Mouse (Mus musculus): ENCODE data around the gene Rasgrf1.
"Not testable (repeated sequence)": the region's sequence is repeated elsewhere in the genome, so short reads cannot be mapped to it uniquely, and the experiment has no call there.

The Rasgrf1 gene

DNA sequence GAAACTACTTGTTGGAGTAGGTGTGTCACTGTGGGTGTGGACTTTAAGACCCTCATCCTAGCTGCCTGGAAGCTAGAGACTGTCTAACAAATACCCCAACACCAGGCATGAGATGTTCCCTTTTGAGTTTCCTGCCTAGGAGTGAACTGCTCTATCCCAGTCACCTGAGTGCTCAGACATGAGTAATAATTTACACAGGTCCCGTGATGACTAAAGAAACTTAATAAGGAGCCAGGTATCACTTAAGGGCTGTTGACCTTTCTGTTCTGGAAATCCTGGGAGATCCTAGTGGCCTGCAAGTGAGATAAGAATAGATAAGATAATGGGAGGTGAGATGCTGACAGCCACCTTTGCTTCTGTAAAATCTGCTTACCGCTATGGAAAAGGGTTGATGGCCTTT, 131.2 kb downstream of the Rasgrf1 start:
- no peak for DNase-seq (ENCODE audit: low spot score)

GRCm38 (mm10) chr9:90041556-90041955, 131.8 kb downstream of the Rasgrf1 start:
- no peak for DNase-seq (ENCODE audit: low spot score)

GRCm38 (mm10) chr9:90042906-90043305, 133.2 kb downstream of the Rasgrf1 start:
- DNase-seq (ENCODE audit: low spot score), result not testable (repeated sequence)

- no peak for DNase-seq (ENCODE audit: low spot score)
Observed at GRCm38 (mm10) chr9:90045191-90045590, 135.5 kb downstream of the Rasgrf1 start.

- no peak for DNase-seq (ENCODE audit: low spot score)
Observed at GRCm38 (mm10) chr9:90047937-90048627, 138.4 kb downstream of the Rasgrf1 start.

DNA sequence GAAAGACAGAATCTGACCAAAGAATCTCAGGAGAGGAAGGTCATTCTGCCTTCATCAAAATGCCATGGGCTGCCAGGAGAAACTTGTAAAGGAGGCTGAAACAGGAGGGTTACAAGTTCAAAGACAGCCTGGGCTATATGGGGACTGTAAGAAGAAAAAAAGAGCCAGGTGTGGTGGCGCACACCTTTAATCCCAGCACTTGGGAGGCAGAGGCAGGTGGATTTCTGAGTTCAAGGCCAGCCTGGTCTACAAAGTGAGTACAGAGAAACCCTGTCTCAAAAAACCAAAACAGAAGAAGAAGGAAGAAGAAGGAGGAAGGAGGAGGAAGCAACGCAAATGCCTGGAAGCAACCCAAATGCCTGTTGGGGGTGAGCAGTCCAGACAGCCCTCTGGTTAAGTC, 144.1 kb downstream of the Rasgrf1 start, which contains the start of gene Ctsh:
Ctsh (plus strand) TSS at position 301 of the 400 bp plus-strand sequence.
- no peak for DNase-seq (ENCODE audit: low spot score)

DNA sequence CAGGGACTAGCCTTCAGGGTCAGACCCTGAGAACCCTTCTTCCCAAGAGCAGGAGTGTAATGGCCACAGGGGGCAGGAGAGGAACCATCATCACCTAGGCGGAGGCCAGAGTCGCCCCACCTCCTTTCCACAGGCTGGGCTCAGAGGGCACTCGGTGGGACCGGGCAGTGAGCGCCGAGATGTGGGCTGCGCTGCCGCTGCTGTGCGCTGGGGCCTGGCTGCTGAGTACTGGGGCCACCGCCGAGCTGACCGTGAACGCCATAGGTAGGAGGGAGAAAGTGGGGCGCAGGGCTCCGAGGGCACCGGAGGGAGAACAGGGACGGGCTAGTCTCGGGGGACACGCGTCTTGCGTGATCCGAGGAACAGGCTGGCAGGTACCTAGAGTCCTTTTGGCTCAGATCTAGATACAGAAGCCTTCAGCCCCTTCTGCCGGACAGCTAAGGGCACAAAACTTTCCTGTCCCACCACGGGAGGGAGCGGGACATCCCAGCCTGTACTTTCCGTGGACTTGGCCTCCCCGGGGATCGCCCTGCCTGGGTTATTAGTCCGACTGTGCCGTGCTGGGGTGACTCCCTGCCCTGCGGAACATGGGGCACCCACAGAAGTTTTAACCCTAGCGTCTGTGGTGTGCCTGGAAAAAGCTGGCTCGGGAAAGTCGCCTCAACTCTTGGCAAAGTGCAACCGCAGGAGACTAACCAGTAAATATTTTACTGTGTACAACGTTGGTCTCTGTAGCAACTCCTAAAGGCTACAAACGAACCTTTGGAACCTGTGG, 144.8 kb downstream of the Rasgrf1 start:
- no peak for DNase-seq (ENCODE audit: low spot score)

- DNase-seq (ENCODE audit: low spot score), result no peak
Observed at GRCm38 (mm10) chr9:90055409-90055808, 145.7 kb downstream of the Rasgrf1 start.

DNA sequence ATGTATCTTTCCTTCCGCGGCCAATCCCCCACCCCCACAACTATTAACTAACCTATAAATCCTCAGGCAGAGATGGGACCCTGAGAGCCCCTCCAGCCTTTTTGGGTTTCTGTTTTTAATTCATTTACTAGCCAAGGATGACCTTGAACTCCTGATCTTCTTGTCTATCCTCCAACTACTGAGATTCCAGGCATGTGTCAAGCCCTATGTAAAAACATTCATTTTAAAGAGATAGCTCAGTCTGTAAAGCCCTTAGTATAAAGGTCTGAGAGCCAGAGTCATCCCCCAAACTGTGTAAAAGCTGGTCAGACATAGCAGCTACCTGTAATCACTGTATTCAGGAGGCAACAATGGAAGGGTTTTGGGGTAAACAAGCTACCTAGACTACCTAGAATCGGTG, 146.2 kb downstream of the Rasgrf1 start:
- no peak for DNase-seq (ENCODE audit: low spot score)

DNA sequence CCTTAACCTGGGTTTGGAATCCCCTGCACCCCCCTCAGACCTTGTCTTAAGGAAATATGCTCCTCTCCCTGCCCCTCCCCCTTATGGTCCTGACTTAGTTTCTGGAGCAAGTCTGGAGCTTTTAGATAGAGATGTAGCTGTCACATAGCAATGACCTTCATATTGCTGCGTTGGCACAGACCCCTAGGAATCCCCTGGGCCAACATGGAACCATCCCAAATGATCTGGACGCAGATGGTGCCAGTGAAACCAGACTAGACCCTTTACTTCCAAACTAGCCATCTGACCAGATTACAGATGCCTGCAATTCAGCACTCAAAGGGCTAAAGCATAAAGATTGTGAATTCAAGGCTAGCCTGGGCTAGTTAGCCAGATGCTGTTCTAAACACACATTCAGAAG, 147.0 kb downstream of the Rasgrf1 start:
- DNase-seq (ENCODE audit: low spot score), result no peak

- DNase-seq (ENCODE audit: low spot score), result no peak
Observed at GRCm38 (mm10) chr9:90059828-90060573, 150.3 kb downstream of the Rasgrf1 start.

DNA sequence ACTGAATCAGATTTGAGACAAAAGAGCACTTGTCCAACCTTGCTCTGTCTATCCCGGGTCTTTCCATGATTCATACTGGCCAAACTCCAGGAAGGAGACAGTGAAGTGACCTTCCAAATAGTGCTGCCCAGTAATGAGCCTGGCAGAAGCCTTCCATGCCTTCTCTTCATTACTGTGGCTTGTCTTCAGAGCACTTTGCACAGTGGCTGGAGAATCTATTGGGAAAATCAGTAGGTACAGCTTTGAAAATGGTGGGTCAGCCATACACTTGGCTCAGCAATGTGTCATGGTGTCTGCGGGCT, 150.8 kb downstream of the Rasgrf1 start:
- no peak for DNase-seq (ENCODE audit: low spot score)

- not testable (repeated sequence) for DNase-seq (ENCODE audit: low spot score)
Observed at GRCm38 (mm10) chr9:90060932-90061331, 151.2 kb downstream of the Rasgrf1 start.

DNA sequence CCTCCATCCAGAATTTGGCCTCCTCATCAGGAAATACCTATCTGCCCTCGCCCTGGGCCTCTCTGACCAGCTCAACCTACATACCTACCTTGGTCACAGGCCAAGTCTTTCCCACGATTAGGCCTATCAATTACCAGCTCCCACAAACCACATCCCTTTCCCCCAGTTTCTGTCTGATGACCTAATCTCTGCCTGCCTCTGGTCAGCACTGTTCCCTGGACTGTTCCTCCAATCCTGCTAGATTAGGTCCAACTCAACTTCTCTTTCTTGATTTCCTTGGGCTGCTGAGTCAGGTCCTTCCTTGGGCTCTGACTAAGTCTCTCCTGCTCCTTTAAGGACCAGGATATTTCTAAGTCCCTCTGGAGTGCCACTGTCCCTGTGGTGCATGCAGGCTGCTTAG, 157.6 kb downstream of the Rasgrf1 start:
- no peak for DNase-seq (ENCODE audit: low spot score)

DNA sequence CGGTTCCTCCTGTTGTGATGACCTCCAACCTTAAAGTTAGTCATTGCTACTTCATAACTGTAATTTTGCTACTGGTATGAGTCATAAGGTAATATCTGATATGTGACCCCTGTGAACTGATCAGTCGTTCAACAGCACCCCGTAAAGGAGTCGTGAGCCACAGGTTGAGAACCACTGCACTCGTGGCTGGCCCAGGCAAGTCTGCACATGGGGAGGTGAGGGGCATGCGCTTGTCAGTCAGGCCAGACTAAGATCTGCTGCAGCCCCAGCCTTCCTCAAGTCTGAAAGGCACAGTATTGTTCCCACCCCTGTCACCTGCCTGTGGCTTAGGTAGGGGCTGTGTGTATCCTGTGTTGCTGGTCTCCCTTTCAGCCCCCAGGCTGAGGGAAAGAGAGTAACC, 159.1 kb downstream of the Rasgrf1 start:
- DNase-seq (ENCODE audit: low spot score), result no peak

- DNase-seq (ENCODE audit: low spot score), result no peak
Observed at GRCm38 (mm10) chr9:90069485-90069884, 159.8 kb downstream of the Rasgrf1 start.

- DNase-seq (ENCODE audit: low spot score), result no peak
Observed at GRCm38 (mm10) chr9:90070174-90070573, 160.5 kb downstream of the Rasgrf1 start.

DNA sequence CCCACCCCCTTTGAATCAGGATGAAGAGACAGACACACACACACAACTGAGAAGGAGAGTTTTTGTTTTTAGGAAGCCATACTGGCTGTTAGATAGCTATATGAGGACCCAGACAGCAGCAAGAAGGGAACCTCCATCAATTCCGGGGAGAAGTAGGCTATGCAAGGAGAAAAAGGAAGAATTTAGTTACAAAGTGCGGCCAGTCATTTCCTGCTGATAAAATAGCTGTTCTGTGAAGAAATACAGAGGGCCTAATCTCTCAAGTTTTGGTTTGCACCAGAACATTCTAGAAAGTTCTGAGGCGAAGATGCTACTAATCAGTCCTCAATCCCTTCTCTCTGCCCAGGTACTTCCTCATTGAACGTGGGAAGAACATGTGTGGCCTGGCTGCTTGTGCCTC, 165.6 kb downstream of the Rasgrf1 start:
- DNase-seq (ENCODE audit: low spot score), result no peak

GRCm38 (mm10) chr9:90076131-90076530, 166.4 kb downstream of the Rasgrf1 start:
- DNase-seq (ENCODE audit: low spot score), result no peak
